13 mouse cellular contexts compared by ENCODE assay signal in the genomic region with DNA sequence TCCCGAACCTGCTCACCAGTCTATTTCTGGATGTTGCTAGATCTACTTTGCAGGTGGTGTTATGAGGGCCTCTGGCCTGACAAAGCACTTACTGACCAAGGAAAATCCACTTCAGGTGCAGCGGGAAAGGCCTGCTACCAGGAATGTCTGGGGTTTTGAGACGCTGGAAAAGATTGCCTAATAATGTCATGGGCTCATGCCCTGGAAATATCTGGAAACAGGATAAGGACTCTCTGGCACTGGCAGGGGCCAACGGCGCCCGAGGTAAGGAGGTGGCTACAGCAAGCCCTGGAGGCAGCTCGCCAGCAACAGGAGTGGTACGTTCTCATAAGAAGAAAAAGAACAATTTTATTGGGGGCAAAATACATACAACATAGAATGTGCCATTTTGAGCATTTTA.
DNase-seq lines count a peak whose midpoint lies in the region; ATAC-seq lines count a peak whose summit lies in the region.
"Had no signal": no experiment of that assay in that cellular context is flagged by ENCODE, and none has a peak within 500 bp of the region (broad histone marks: within the 10 kb centered on the region; RNA-seq: fewer than 3 reads in every experiment).

No protein-coding gene starts in this region.

- H3K27ac ChIP-seq in midbrain, embryonic 10.5 days (replicated peaks) = peak overlapping the region; percentile 91
- no peak overlapping the region for H3K27ac ChIP-seq in midbrain, embryonic 16.5 days (ENCODE audit: low read length)
- peak overlapping the region; percentile 84 for H3K27ac ChIP-seq in lung, embryonic 16.5 days (ENCODE audit: low read length)

- WGBS in midbrain, embryonic 10.5 days = 93% methylated on average over 8 of the region's 8 CpGs
- 89% methylated on average over 8 of the region's 8 CpGs for WGBS in midbrain, embryonic 16.5 days
- 68% methylated on average over 8 of the region's 8 CpGs for WGBS in lung, embryonic 16.5 days

- no peak for ATAC-seq in midbrain, embryonic 16.5 days
- ATAC-seq in lung, embryonic 16.5 days (ENCODE audit: low read depth) = peak; percentile 34; the same call in 1 of the 2 replicates
- ATAC-seq: forebrain, embryonic 14.5 days had no signal

- no peaks in the 10 kb centered on the region for H3K36me3 ChIP-seq in midbrain, embryonic 10.5 days
- H3K36me3 ChIP-seq in midbrain, embryonic 16.5 days (ENCODE audit: control insufficient read depth, insufficient read depth, low read length) = no peaks in the 10 kb centered on the region
- no peaks in the 10 kb centered on the region for H3K36me3 ChIP-seq in lung, embryonic 16.5 days (ENCODE audit: control insufficient read depth, insufficient read depth, low read length)
- H3K36me3 ChIP-seq: G1E had no signal

- intact Hi-C loops in gastrocnemius, postnatal 14 days (cut with DNase I; ENCODE audit: low total_unique reads) = no loop called here

- H3K9me3 ChIP-seq in midbrain, embryonic 10.5 days (replicated peaks) = no peaks in the 10 kb centered on the region
- no peaks in the 10 kb centered on the region for H3K9me3 ChIP-seq in midbrain, embryonic 16.5 days (replicated peaks; ENCODE audit: control insufficient read depth, low read length, poor library complexity, severe bottlenecking)
- no peaks in the 10 kb centered on the region for H3K9me3 ChIP-seq in lung, embryonic 16.5 days (ENCODE audit: control insufficient read depth, low read length)
- H3K9me3 ChIP-seq: G1E had no signal

- peak; percentile 33 for DNase-seq in gastrocnemius, postnatal 14 days
- DNase-seq in gastrocnemius, adult 18-20 months (ENCODE audit: low spot score) = no peak
- no peak for DNase-seq in midbrain, embryonic 10.5 days (ENCODE audit: low spot score)
- DNase-seq in adrenal gland, adult 2 months = no peak
- no peak for DNase-seq in right cerebral cortex, postnatal 36 days (ENCODE audit: low spot score in 2 of 2)
- DNase-seq in thymus, postnatal 25 days = no peak
- DNase-seq: cerebellum, adult 9-10 months; kidney, adult 8-10 months; thymus, postnatal 14 days had no signal

- no peak overlapping the region for H3K4me2 ChIP-seq in midbrain, embryonic 16.5 days (ENCODE audit: low read length)
- H3K4me2 ChIP-seq in lung, embryonic 16.5 days (ENCODE audit: low read depth, low read length) = no peak overlapping the region

- no peaks in the 10 kb centered on the region for H3K27me3 ChIP-seq in midbrain, embryonic 10.5 days (ENCODE audit: low read depth, poor library complexity, severe bottlenecking)
- H3K27me3 ChIP-seq in midbrain, embryonic 16.5 days (ENCODE audit: control insufficient read depth, insufficient read depth, low read depth, low read length) = no peaks in the 10 kb centered on the region
- no peaks in the 10 kb centered on the region for H3K27me3 ChIP-seq in lung, embryonic 16.5 days (ENCODE audit: control insufficient read depth, insufficient read depth, low read depth, low read length)

- no peak overlapping the region for H3K4me3 ChIP-seq in midbrain, embryonic 10.5 days
- no peak overlapping the region for H3K4me3 ChIP-seq in midbrain, embryonic 16.5 days (ENCODE audit: low read depth, low read length)
- no peak overlapping the region for H3K4me3 ChIP-seq in lung, embryonic 16.5 days (ENCODE audit: low read length)

- peaks cover 70% of the 10 kb centered on the region for H3K4me1 ChIP-seq in midbrain, embryonic 10.5 days
- H3K4me1 ChIP-seq in midbrain, embryonic 16.5 days (ENCODE audit: control insufficient read depth, insufficient read depth, low read length) = peaks cover 26% of the 10 kb centered on the region
- H3K4me1 ChIP-seq in lung, embryonic 16.5 days (replicated peaks; ENCODE audit: control insufficient read depth, insufficient read depth, low read length) = peaks cover 54% of the 10 kb centered on the region

- no peak overlapping the region for H3K9ac ChIP-seq in midbrain, embryonic 16.5 days (ENCODE audit: low read depth, low read length)
- H3K9ac ChIP-seq in lung, embryonic 16.5 days (ENCODE audit: low read length) = no peak overlapping the region
